Mouse (Mus musculus) ES-E14 (cell line): ENCODE results near the gene H2-Aa.

Source experiments
- CHD2 ChIP-seq: IDR thresholded peaks from 2 replicates; pipeline ENCODE4 v1.6.1; 2014; ENCODE audit warnings: mild to moderate bottlenecking, low read depth, low read length, inconsistent platforms
- HCFC1 ChIP-seq: IDR thresholded peaks from 2 replicates; pipeline ENCODE4 v1.6.1; 2012; ENCODE audit warnings: low read length, inconsistent platforms, borderline replicate concordance; ENCODE audit not compliant: insufficient read depth
- MAFK ChIP-seq: IDR thresholded peaks from 2 replicates; pipeline ENCODE4 v1.6.1; 2014; ENCODE audit warnings: mild to moderate bottlenecking, low read depth, low read length, inconsistent platforms; ENCODE audit not compliant: insufficient read depth
- ZC3H11A ChIP-seq: IDR thresholded peaks from 2 replicates; pipeline ENCODE4 v1.6.1; 2012; ENCODE audit warnings: low read depth, mild to moderate bottlenecking, inconsistent platforms, low read length, borderline replicate concordance
- ZNF384 ChIP-seq: IDR thresholded peaks from 2 replicates; pipeline ENCODE4 v1.6.1; 2012; ENCODE audit warnings: low read depth, low read length, inconsistent platforms

DNA sequence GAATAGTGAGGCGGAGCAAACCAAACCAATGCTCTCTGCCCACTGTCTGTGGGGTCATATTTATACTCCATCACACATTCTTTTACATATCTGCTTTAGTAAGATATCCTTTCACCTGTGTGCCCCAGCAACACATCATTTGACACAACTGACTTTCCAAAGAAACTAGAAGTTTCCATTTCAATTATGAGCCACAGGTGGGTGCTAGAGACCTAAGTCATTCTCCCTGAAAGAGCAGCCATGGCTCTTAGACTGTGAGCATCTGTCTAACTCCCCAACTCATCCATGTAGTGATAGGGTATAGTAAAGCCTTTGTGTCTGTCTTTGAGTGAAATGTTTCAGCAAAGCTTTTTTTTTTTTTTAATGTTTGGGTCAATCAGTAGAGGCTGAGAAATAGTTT lies 15.5 kb downstream of the H2-Aa start:
- TF ChIP-seq MAFK (no peak), CHD2 (no peak), ZNF384 (no peak), ZC3H11A (no peak), HCFC1 (no peak)
